Mouse (Mus musculus): Measurements from ENCODE around the gene Olfr459.

DNA sequence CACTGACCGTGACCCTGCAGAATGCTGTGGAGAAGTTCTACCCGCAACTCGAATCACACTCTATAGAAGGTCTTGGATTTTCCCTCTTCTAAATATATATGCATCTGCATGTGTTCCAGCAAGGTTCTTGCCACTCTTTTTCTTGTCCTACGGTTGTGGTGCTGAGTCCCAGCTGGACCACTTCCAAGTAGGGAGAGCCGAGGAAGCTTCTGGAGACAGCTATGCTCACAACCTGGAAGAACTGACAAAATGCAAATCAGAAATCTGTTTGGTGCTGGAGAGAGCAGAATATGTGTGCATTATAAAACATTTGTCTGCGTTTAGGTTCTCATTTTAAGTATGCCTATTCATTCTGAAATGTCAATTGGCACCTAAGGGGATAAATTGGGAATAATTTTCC is 744 bp upstream of the Olfr459 start:
- TF ChIP-seq POLR2A (IDR thresholded peaks at IDR 0.05; ENCODE audit: borderline replicate concordance, control insufficient read depth, low read depth, low read length) = no peak
- no peak for TF ChIP-seq CTCF (IDR thresholded peaks at IDR 0.05; ENCODE audit: control insufficient read depth, insufficient read depth, low read length)

All from bone marrow, adult 2 months (tissue).